10 mouse cellular contexts compared by ENCODE assay signal in the genomic region with DNA sequence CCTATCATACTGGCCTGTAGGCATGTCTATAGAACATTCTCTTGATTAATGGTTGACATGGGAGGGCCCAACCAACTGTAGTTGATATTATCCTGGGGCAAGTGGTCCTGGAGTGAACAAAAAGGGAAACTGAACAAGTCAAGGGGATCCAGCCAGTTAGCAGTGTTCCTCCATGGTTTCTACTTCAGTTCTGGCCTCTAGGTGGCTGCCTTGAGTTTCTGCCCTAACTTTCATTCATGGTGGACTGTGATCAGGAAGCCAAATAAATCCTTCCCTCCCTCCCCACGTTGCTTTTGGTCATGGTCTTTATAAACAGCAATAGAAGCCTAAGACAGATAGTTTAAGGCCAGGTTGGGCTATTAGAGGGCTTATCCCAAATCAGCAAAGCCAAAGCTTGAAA. TPM values are rescaled to one million over a fixed set of nuclear protein-coding genes. Genes with fewer than 3 reads are reported as not detected.
DNase-seq lines count a peak whose midpoint lies in the region; TF ChIP-seq lines count a peak whose summit lies in the region.
"Had no signal": no experiment of that assay in that cellular context is flagged by ENCODE, and none has a peak within 500 bp of the region (broad histone marks: within the 10 kb centered on the region; RNA-seq: fewer than 3 reads in every experiment).

No protein-coding gene starts in this region.

- H3K27ac ChIP-seq in layer of hippocampus, adult 2 months: no peak overlapping the region
- H3K27ac ChIP-seq: embryonic facial prominence, embryonic 15.5 days had no signal

- no peaks in the 10 kb centered on the region for H3K27me3 ChIP-seq in splenic B cell, adult 2 months (ENCODE audit: control insufficient read depth, insufficient read depth, low read length, poor library complexity, severe bottlenecking)

- no peak overlapping the region for H3K4me3 ChIP-seq in layer of hippocampus, adult 2 months
- H3K4me3 ChIP-seq: embryonic facial prominence, embryonic 15.5 days had no signal

- H3K36me3 ChIP-seq in splenic B cell, adult 2 months (ENCODE audit: control insufficient read depth, insufficient read depth, low read length, poor library complexity, severe bottlenecking): no peaks in the 10 kb centered on the region
- H3K36me3 ChIP-seq: embryonic facial prominence, embryonic 15.5 days had no signal

- TF ChIP-seq CTCF in layer of hippocampus, adult 2 months (conservative IDR thresholded peaks at IDR 0.05): peak; percentile 71

- DNase-seq in adrenal gland, adult 2 months: peak; percentile 13
- DNase-seq in adrenal gland, adult 18-20 months (ENCODE audit: low spot score in 2 of 2): no peak
- no peak for DNase-seq in layer of hippocampus, adult 2 months (ENCODE audit: low spot score in 2 of 2)
- DNase-seq in layer of hippocampus, adult 18-20 months (ENCODE audit: low spot score in 2 of 2): no peak
- DNase-seq in adipocyte (ENCODE audit: low spot score): peak; percentile 37
- DNase-seq in splenic B cell, adult 2 months (ENCODE audit: low read depth, low spot score): peak; percentile 42
- DNase-seq in right cerebral cortex, postnatal 4 days: no peak
- DNase-seq in layer of hippocampus, postnatal 10 days (ENCODE audit: low spot score in 2 of 2): no peak

RNA-seq across cellular contexts. Expression of a gene that starts 3.5 kb away (rescaled TPM):
- total RNA-seq in adrenal gland, adult 2 months (2021): 1 to 10 TPM; 1.0 to 1.6 TPM
- polyA plus RNA-seq in adrenal gland, adult 2 months (2012; rRNA removed): 0.27 and 0.47 TPM in 2 replicates
- total RNA-seq in adrenal gland, adult 18-20 months (2021): 1 to 10 TPM in 1 of 2 experiments, under 1 TPM in 1; 0.93 to 1.2 TPM
- 10 to 100 TPM; 21.1 to 26.1 TPM for total RNA-seq in layer of hippocampus, adult 2 months (2021)
- 10 to 100 TPM; 18.3 to 19.5 TPM for total RNA-seq in layer of hippocampus, adult 18-20 months (2021)
- total RNA-seq in layer of hippocampus, postnatal 10 days (2021): 10 to 100 TPM; 19.0 to 19.9 TPM
- polyA plus RNA-seq: liver, embryonic 16.5 days had no signal

Comparison
In these comparisons a context has a peak if more than half of its experiments do, and no peak if none do; other contexts are left out.
1. DNase-seq: peak in adrenal gland, adult 2 months (single experiment), adipocyte (single experiment) and splenic B cell, adult 2 months (single experiment); none in adrenal gland, adult 18-20 months (0 of 2), layer of hippocampus, adult 2 months (0 of 2), layer of hippocampus, adult 18-20 months (0 of 2), right cerebral cortex, postnatal 4 days (single experiment) and layer of hippocampus, postnatal 10 days (0 of 2).
2. RNA of a gene that starts 3.5 kb away (total RNA-seq): 21.1 to 26.1 TPM in layer of hippocampus, adult 2 months, 19.0 to 19.9 TPM in layer of hippocampus, postnatal 10 days and 18.3 to 19.5 TPM in layer of hippocampus, adult 18-20 months; 1.0 to 1.6 TPM in adrenal gland, adult 2 months and 0.93 to 1.2 TPM in adrenal gland, adult 18-20 months; every median in the first group is over 4 times any median in the second.